Mouse (Mus musculus): ENCODE data around the gene Cntn3.

DNA sequence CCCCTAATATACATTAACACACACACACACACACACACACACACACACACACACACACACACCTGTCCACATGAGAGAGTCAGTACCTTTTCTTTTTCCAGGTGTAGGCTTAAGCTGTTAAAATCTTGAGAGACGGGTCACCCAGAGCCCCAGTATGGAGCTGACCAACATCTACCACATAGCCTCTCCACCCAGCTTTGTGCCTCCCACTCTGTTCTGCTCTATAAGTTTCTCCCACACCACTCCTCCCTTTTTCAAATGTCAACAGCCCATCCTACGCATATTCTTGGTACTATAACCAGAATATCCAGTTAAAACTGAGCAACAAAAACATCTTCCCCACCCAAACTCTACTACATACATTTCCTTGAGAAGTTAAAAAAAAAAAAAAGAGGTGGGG, 49.9 kb downstream of the Cntn3 start:
- TF ChIP-seq CTCF (IDR thresholded peaks at IDR 0.05; ENCODE audit: borderline replicate concordance, insufficient read depth, low read length) (no peak), POLR2A (IDR thresholded peaks at IDR 0.05; ENCODE audit: low read depth, low read length) (no peak)
